Mouse (Mus musculus) neutrophil, adult 59 days (primary cell): Measurements from ENCODE around the gene Acox1. TPM values are rescaled to one million over a fixed set of nuclear protein-coding genes. Genes with fewer than 3 reads are reported as not detected.

ENCODE experiments used
- total RNA-seq, 2 experiments: library from RNA; stranded (reverse); gene quantifications; 1 replicate in 1 of 2; 2 replicates in 1 of 2; pipeline ENCODE4 v1.2.4; 2023

The Acox1 gene
- total RNA-seq: 10 to 100 TPM; 29.1 to 32.8 TPM

DNA sequence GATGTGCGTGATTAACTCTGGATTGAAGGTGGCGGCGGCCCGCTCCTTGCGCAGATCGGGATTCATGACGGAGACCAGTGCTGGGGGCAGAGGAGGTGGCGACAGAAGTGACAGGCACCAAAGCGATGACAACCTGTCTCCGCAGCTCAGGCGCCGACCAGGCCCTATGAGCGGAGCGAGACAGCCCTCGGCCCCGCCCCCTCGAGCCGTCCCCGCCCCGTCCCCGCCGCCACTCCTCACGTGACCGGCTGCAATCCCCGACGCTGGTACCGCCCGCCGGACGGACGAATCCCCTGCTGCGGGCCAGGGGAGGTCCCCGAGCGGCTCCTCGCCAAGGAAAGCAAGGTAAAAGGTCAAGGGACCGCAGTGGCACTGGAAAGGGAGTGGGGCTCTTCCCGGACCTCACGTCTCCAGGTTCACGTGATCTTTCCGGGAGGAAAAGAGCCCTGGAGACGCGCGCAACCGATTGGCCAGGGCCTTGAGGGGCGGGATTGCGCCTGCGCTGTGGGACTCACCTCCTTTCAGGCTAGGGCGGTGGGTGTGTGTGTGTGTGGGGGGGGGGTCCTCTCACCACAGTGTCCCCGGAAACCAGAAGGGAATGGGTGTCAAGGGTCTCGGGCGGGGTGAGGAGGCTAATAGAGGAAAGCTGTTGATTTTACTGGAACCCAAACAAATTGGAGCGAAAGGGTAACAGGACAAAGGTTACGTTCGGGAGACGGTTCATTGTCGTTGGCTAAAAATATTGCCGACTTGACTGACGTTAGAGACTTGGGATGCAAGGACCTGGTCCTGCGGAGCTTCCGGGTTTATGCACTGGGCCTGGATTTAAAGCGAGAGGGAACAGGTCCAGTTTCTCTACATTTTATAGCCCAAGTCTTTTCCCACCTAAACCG, at the start of gene Acox1, which contains the start of gene Ten1:
Gene Acox1, minus strand, starts transcription at position 407 of the 893 bp plus-strand sequence.
Gene Ten1, plus strand, starts transcription at position 217 of the 893 bp plus-strand sequence.

DNA sequence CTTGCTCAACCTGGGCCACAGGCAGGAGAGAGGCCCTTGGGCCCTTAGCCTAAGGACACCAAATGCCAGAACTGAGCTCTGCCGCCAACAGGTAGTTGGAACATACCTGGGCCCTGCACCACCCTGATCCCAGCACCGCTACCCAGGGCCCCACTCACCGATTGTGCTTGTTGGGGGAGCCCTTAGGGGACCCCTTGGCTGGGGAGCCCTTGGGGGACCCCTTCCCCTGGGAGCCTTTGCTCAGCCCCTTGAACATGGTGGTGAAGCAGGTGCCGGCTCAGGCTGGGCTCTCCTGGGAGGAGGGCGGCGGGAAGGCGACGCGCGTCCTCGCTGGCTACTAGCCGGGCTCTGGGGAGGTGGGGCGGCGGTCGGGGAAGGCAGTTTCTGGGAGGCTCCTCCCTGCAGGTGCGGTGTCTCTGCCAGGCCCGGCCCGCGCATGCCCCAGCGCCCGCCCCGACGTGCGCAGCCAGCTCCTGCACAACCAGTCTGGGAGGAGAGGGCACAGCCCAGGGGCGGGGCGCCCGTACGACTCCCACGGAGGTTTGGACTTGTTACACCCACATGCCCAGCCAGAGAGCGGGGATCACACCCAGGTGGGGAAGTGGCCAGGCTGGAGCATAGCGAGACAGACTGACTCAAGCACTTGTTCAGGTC, 39.0 kb upstream of the Acox1 start, which contains the start of gene Evpl:
Gene Evpl, minus strand, starts transcription at position 336 of the 654 bp plus-strand sequence.

DNA sequence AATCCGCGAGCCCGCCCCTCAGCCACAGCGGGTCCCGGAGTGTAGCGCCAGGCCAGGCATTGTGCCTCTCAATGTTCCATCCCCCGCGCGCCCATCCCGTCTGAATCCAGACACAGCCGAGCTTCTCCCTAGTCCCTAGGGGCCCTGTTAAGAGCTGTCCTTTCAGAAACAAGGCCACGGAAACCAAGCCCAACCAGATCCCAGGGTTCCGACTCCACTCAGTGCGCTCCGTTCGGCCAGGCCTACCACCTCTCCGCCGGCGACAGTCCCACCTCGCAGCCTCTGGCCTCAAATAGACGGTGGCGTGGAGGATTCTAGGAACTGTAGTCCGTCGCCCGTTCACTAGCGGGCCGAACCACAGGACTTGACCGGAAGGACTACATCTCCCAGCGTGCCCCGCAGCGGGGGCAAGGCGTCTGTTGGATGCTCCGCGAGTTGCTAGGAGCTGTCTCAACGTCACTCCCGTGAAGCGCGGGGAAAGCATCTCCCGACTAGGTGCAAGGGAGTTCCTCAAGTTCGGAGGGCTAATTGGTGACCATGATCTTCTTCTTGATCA, 30.9 kb downstream of the Acox1 start, which contains the start of gene Fbf1:
Gene Fbf1, minus strand, starts transcription at position 283 of the 556 bp plus-strand sequence.

DNA sequence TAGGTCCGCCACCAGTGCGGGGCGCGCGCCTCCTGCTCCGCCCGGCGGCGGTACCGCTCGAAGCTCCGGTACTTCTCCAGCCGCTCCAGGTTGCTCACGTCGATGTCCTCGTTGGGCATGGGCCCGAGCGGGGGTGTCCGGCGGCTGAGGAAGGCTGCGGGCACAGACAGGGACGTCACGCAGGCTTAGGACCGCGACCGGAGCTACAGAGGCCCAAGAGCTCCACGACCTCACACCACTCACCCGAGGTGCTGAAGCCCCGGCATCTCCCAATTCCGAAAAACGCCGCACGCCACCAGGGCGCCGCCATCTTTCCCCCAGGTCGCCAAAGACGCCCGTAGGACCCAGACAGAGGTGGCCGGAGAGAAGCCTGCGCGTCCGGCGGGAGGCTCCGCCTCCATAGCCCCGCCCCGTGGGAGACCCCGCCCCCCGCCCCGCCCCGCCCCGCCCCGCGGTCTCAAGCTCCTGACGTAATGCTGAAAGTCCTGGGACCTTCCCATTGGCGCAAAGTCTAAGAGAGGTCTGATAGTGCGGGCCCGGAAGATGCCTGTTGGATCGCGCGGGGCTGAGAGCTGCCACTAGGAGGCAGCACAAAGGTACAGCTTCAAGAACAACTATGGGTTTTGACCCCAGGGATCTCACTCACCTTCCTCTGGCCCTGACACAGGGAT, 60.2 kb downstream of the Acox1 start, which contains the start of gene Mrpl38:
Gene Mrpl38, minus strand, starts transcription at position 401 of the 671 bp plus-strand sequence.

DNA sequence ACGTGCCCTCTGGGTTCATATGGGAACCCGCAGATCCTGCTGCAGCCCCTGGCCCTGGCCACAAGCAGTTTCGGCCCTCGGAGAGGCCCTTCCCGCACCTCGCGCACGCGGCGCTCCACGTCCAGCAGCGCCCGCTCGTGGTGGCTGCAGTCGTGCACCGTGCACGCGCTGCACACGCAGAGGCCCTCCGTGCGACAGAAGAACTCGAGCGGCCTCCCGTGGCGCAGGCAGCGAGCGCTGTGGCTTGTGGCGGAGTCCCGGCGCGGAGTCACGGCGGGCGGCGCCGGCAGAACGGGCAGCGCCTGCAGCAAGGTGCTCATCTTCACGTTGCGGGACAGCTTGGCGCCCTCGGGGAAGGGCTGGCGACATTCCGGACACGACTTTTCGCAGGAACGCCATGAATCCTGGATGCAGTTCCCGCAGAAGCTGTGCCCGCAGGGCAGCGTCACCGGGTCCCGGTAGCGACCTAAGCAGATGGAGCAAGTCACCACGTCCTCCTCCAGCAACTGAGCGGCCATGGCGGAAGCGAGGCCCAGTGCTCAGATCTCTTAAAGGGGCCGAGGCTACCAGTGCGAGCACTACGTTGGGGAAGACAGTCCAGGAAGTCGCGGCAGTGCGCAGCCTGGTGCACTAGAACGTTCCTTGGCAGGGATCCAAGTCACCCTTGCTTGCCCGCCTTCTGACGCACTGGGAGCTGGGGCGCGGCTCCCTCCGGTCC, 68.2 kb downstream of the Acox1 start, which contains the start of gene Trim65:
Gene Trim65, minus strand, starts transcription at position 641 of the 718 bp plus-strand sequence.

DNA sequence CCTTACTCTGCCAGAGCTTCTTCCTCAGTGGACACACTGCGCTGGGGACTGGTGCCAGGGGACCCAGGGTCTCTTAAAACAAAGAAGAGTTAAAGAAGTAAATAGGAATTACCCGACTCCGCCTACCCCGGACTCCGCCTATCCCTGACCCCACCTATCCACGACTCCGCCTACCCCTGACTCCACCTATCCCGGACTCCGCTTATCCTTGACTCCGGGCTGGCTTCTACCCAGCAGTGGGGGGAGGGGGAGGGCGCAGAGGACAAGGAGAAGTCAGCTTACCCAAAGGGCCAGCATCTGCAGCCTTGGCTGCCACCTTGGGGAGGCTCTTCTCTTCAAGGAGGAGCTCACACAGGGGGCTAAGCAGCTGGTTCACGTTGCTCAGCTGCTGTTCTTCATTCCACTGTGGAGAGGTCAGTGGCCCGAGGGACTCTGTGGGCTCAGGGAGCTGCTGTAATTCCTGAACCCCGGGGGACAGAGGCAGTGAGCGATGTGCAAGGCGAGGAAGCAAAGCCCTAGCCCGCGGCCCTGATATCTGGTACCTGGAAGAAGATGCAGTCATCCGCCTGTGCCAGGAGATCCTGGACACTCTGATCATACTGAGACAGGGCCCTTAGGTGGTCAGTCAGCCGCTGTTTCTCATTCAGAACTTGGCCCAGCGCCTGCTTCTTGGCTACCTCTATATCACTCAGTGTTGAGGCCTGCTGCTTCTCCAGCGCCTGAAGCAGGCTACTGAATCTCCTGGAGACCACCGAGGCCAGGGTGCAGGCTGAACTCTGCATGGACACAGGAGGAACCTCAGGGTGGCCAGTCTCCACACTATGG, 71.5 kb downstream of the Acox1 start, which contains the start of gene Trim47:
Gene Trim47, minus strand, starts transcription at position 55 of the 825 bp plus-strand sequence.

Other genes starting within 250 kb of the Acox1 start
- gene Itgb4, start 224.3 kb downstream of the Acox1 start, total RNA-seq: under 1 TPM in 1 of 2 experiments, not detected in 1; 0.07 TPM
- 1 to 10 TPM; 8.4 to 8.5 TPM for gene Galk1, start 186.3 kb downstream of the Acox1 start, total RNA-seq
- gene H3f3b, start 171.1 kb downstream of the Acox1 start, total RNA-seq: 1,000 to 10,000 TPM; 3,439 to 3,559 TPM
- 10 to 100 TPM; 23.5 to 24.4 TPM for gene Unk, start 168.7 kb downstream of the Acox1 start, total RNA-seq
- 10 to 100 TPM; 88.5 to 94.2 TPM for gene Unc13d, start 121.1 kb downstream of the Acox1 start, total RNA-seq
- 100 to 1,000 TPM; 160 to 163 TPM for gene Wbp2, start 112.0 kb downstream of the Acox1 start, total RNA-seq
- 1 to 10 TPM; 1.4 to 2.1 TPM for gene Trim47, start 71.8 kb downstream of the Acox1 start, total RNA-seq
- 1 to 10 TPM; 5.8 to 8.1 TPM for gene Trim65, start 67.9 kb downstream of the Acox1 start, total RNA-seq
- 10 to 100 TPM; 14.5 to 20.1 TPM for gene Mrpl38, start 60.2 kb downstream of the Acox1 start, total RNA-seq
- gene Fbf1, start 30.9 kb downstream of the Acox1 start, total RNA-seq: 1 to 10 TPM; 5.8 to 9.9 TPM
- 10 to 100 TPM; 32.1 to 33.1 TPM for gene Ten1, start 190 bp downstream of the Acox1 start, total RNA-seq
- gene Evpl, start 39.0 kb upstream of the Acox1 start, total RNA-seq: under 1 TPM in 1 of 2 experiments, not detected in 1; 0.09 TPM
- gene Srp68, start 75.2 kb upstream of the Acox1 start, total RNA-seq: 10 to 100 TPM; 35.3 to 37.0 TPM
- not detected for gene Galr2, start 81.9 kb upstream of the Acox1 start, total RNA-seq
- gene Exoc7, start 108.2 kb upstream of the Acox1 start, total RNA-seq: 10 to 100 TPM; 39.2 to 47.8 TPM
- gene Foxj1, start 136.4 kb upstream of the Acox1 start, total RNA-seq: under 1 TPM in 1 of 2 experiments, not detected in 1; 0.13 TPM
- gene Rnf157, start 214.0 kb upstream of the Acox1 start, total RNA-seq: 1 to 10 TPM; 2.5 to 3.3 TPM
- gene Ubald2, start 235.0 kb upstream of the Acox1 start, total RNA-seq: 10 to 100 TPM; 82.9 to 92.3 TPM